Mouse (Mus musculus) intestine, postnatal 0 days (tissue): ENCODE results near the gene Fbxw18. TPM values are rescaled to one million over a fixed set of nuclear protein-coding genes. Genes with fewer than 3 reads are reported as not detected.
A peak's percentile ranks its signal among the peaks of the same experiment; 100 is the strongest.
"Not testable (repeated sequence)": the region's sequence is repeated elsewhere in the genome, so short reads cannot be mapped to it uniquely, and the experiment has no call there.

Experiments
- ATAC-seq: fragments of 200-750 bp; cut with Nextera tagmentation; 2 replicates; pipeline ENCODE4 v1.8.0; 2017; ENCODE audit warnings: mild to moderate bottlenecking, moderate TSS enrichment, moderate library complexity
- H3K27ac ChIP-seq: fragments of 300-500 bp; sonication (generic); 2 replicates; pipeline ENCODE4 v1.5.1; 2014; ENCODE audit warnings: mild to moderate bottlenecking, low read depth, low read length, moderate library complexity
- H3K27me3 ChIP-seq: fragments of 300-500 bp; sonication (generic); replicated peaks from 2 replicates; pipeline ENCODE4 v1.6.1; 2014; ENCODE audit warnings: low read length, mixed read lengths; ENCODE audit not compliant: control insufficient read depth, insufficient read depth
- H3K36me3 ChIP-seq: fragments of 300-500 bp; sonication (generic); 2 replicates; pipeline ENCODE4 v1.6.1; 2014; ENCODE audit warnings: mild to moderate bottlenecking, moderate library complexity; ENCODE audit not compliant: control insufficient read depth, insufficient read depth
- H3K4me1 ChIP-seq: fragments of 300-500 bp; sonication (generic); replicated peaks from 2 replicates; pipeline ENCODE4 v1.6.1; 2014; ENCODE audit warnings: antibody characterized with exemption, low read length, mixed read lengths; ENCODE audit not compliant: control insufficient read depth, insufficient read depth
- H3K4me2 ChIP-seq: fragments of 300-500 bp; sonication (generic); replicated peaks from 2 replicates; pipeline ENCODE4 v1.6.1; 2014; ENCODE audit warnings: low read depth, mild to moderate bottlenecking, moderate library complexity
- H3K4me3 ChIP-seq: fragments of 300-500 bp; sonication (generic); 2 replicates; pipeline ENCODE4 v1.5.1; 2014; ENCODE audit warnings: low read depth, low read length
- H3K9ac ChIP-seq: fragments of 300-500 bp; sonication (generic); 2 replicates; pipeline ENCODE4 v1.6.1; 2014; ENCODE audit warnings: mild to moderate bottlenecking, low read depth, low read length
- H3K9me3 ChIP-seq: fragments of 300-500 bp; sonication (generic); 2 replicates; pipeline ENCODE4 v1.6.1; 2016; ENCODE audit warnings: mixed run types; ENCODE audit not compliant: control insufficient read depth
- CTCF ChIP-seq: sonication (generic); IDR thresholded peaks from 2 replicates; pipeline ENCODE4 v1.5.1; 2016; ENCODE audit warnings: low read depth, mild to moderate bottlenecking, control low read depth, antibody characterized with exemption, moderate library complexity
- WGBS: fragments of 180-500 bp; shearing (Covaris S2); extraction: QIAGEN DNeasy Blood & Tissue Kit; methylation state at CpG from one replicate; pipeline ENCODE4 v1.1.7; 2014; 5-methylcytosine and 5-hydroxymethylcytosine counted together
- polyA plus RNA-seq: library from polyadenylated mRNA; unstranded; fragments of >200 nt; fragmentation: Nextera tagmentation; extraction: Ambion mirVana; gene quantifications from 2 replicates; pipeline ENCODE4 v1.2.1, GENCODE M21; 2015

Gene Fbxw18
- not detected in 2 replicates for polyA plus RNA-seq

DNA sequence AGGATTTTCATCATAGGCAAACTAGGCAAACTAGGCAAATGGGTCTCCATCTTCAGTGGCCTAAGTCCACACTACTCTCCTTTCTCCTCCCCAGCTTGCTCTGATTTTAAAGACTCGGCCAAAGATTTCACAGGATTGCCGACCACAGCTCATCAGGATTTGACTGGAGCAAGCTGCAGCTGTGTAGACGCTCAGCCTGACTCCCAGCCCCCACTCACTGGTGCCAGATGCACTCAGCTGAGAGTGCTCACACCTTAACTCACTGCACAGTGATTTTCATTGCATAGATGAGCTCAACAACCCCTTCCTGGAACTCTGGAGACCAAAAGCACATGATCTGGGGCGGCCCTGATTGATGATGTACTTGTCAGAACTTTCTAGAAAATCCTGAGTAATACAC is at the start of gene Fbxw18:
Gene Fbxw18 (minus strand): TSS at position 101 of the 400 bp plus-strand sequence.
- not testable (repeated sequence) for H3K36me3 ChIP-seq, H3K4me1 ChIP-seq, H3K9ac ChIP-seq, H3K27ac ChIP-seq, H3K4me3 ChIP-seq, H3K9me3 ChIP-seq, H3K4me2 ChIP-seq, H3K27me3 ChIP-seq, ATAC-seq
- WGBS, result 81% methylated on average over 4 of the region's 4 CpGs

DNA sequence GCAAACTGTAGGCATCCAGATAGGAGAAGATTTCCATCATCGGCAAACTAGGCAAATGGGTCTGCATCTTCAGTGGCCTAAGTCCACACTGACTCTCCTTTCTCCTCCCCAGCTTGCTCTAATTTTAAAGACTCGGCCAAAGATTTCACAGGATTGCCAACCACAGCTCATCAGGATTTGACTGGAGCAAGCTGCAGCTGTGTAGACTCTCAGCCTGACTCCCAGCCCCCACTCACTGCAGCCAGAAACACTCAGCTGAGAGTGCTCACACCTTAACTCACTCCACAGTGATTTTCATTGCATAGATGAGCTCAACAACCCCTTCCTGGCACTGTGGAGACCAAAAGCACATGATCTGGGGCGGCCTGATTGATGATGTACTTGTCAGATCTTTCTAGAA is 43.5 kb upstream of the Fbxw18 start, which contains the start of gene Fbxw26:
Gene Fbxw26 (minus strand): TSS at position 101 of the 400 bp plus-strand sequence.
- ATAC-seq, H3K4me2 ChIP-seq, H3K36me3 ChIP-seq, H3K27me3 ChIP-seq, H3K4me1 ChIP-seq, H3K4me3 ChIP-seq, H3K9me3 ChIP-seq, H3K27ac ChIP-seq, H3K9ac ChIP-seq: not testable (repeated sequence)
- 87% methylated on average over 3 of the region's 3 CpGs for WGBS

DNA sequence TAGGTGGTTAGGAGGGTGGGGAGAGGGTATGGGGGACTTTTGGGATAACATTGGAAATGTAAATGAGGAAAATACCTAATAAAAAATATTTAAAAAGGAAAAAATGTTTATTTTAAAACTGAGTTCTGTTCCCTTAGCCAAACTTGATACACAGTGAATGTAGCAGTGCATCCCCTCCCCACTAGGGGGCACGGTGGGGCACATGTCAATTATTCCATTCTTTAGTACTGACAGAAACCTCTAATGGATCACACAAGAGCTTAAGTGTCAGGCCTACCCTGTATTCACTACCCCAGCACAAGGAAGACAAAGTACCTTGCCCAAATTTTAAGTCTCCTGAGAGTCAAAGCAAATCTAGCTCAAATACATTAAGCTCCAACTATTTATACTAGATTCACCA is 17.2 kb downstream of the Fbxw18 start:
- Histone ChIP-seq H3K9me3 (no peaks in the 10 kb centered on the region), H3K4me1 (no peaks in the 10 kb centered on the region), H3K27ac (no peak overlapping the region), H3K36me3 (no peaks in the 10 kb centered on the region), H3K4me2 (no peak overlapping the region), H3K27me3 (no peaks in the 10 kb centered on the region), H3K9ac (no peak overlapping the region), H3K4me3 (no peak overlapping the region)
- TF ChIP-seq CTCF, result peak; percentile 69
- no peak for ATAC-seq
- WGBS, result 0% methylated on average over 1 of the region's 1 CpGs

DNA sequence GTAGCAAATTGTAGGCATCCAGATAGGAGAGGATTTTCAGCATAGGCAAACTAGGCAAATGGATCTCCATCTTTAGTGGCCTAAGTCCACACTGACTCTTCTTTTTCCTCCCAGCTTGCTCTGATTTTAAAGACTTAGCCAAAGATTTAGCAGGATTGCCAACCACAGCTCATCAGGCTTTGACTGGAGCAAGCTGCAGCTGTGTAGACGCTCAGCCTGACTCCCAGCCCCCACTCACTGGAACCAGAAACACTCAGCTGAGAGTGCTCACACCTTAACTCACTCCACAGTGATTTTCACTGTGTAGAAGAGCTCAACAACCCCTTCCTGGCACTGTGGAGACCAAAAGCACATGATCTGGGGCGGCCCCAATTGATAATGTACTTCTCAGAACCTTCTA is 37.9 kb downstream of the Fbxw18 start, which contains the start of gene Fbxw25:
Gene Fbxw25 (minus strand): TSS at position 101 of the 400 bp plus-strand sequence.
- not testable (repeated sequence) for H3K27ac ChIP-seq, H3K4me3 ChIP-seq, H3K4me1 ChIP-seq, ATAC-seq, H3K4me2 ChIP-seq, H3K9me3 ChIP-seq, H3K36me3 ChIP-seq, H3K27me3 ChIP-seq, H3K9ac ChIP-seq
- 77% methylated on average over 2 of the region's 2 CpGs for WGBS

Other genes starting within 250 kb of the Fbxw18 start
- not detected in 2 replicates for gene Fbxw19, start 206.8 kb downstream of the Fbxw18 start, polyA plus RNA-seq
- gene Fbxw15, start 134.4 kb downstream of the Fbxw18 start, polyA plus RNA-seq, result not detected in 2 replicates
- not detected in 2 replicates for gene Fbxw24, start 76.6 kb downstream of the Fbxw18 start, polyA plus RNA-seq
- not detected in 2 replicates for gene Fbxw25, start 38.0 kb downstream of the Fbxw18 start, polyA plus RNA-seq
- not detected in 2 replicates for gene Fbxw26, start 43.4 kb upstream of the Fbxw18 start, polyA plus RNA-seq
- gene Fbxw27, start 88.0 kb upstream of the Fbxw18 start, polyA plus RNA-seq, result not detected in 2 replicates
- gene Spink8, start 109.6 kb upstream of the Fbxw18 start, polyA plus RNA-seq, result 3.0 and 3.3 TPM in 2 replicates
- 54.6 and 58.0 TPM in 2 replicates for gene Nme6, start 130.0 kb upstream of the Fbxw18 start, polyA plus RNA-seq
- gene Camp, start 146.9 kb upstream of the Fbxw18 start, polyA plus RNA-seq, result 1.3 TPM in 2 replicates
- gene Cdc25a, start 172.9 kb upstream of the Fbxw18 start, polyA plus RNA-seq, result 21.3 and 25.9 TPM in 2 replicates
- 26.0 and 28.4 TPM in 2 replicates for gene Map4, start 228.8 kb upstream of the Fbxw18 start, polyA plus RNA-seq